Mouse (Mus musculus) layer of hippocampus, postnatal 10 days (tissue): ENCODE measurements at regions not wholly inside any gene's neighbourhood (a gene's known extent, or its start where the extent isn't known, plus 50 kb on each side); places are given as distances from the start of the nearest gene placed in this dataset.

Source experiments
- DNase-seq, 2 experiments: peaks; one replicate each; pipeline ENCODE4 v3.0.0; 2021; ENCODE audit warnings: low spot score in 2 of 2

DNA sequence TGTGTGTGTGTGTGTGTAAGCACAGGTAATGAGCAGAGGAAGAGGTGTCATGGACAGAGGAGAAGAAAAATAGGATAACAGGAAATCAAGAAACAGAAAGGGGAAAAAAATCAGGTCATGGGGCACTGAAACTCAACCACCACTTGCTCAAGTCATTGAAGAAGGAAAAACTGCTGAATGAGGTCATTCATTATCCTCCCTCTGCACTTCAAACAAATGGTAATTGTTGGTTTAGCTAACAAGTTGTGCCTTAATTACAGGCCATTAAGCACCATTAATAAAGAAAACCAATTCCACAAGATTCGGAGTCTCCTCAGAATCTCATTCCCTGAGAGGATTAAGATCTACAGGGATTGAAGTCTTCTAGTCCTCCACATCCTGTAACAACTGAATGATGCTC, 266.5 kb upstream of the Trib2 start:
- DNase-seq = no peak

DNA sequence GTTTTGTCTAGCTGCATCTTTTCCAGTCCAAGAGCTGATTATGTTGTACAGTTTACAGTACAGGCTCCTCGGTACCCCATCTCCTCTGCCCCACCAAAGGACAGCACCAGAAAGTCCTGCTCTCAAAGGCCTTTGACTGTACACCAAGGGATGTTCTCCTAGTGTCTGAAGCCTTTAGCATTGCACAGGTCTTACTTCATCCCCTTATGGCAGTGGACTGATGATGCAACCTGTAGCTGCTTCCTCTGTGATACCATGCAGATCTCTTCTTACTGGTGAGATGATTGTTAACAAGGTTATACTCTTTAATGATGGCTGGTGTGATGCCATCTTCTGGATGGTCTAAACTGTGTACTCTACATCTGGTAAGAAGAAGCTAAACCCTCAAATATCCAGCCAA, 260.5 kb upstream of the Trib2 start:
- no peak for DNase-seq

DNA sequence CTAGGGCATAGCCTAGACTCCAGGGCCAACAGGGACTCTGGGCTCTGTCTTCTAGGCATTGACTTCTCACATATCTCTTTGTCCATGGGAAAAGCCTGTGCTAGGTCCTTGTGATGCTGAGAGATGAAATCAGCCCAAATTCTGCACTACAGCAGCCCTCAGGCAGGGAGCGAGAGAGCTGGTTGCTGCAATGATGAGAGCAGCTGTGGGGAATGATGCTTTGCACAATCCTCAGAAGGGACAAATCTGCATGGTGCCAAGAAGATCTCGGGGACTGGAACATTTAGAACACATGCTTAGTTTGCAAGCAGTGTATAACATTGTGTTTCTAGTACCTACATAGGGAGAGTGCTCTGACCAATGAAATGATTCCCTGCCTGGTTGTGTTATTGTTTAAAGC, 259.2 kb upstream of the Trib2 start:
- no peak for DNase-seq

DNA sequence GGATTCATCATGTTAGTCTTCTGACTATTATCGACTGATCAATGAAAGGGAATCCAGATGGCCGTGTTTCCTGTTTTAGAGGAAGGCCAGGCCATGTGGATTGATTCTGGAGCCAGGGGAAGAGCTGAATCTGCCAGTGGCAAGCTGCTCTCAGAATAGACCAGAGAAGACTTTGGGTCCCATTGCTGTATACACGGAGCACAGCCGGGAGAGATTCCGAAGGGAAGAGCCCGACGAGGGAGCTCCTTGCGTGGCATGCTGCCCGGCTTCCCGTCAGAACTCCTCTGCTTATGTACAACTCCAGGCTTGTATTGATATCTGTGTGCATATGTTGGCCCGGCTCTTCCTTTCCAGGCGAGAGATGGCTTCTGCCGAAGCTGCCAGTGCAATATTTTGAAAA, 252.2 kb upstream of the Trib2 start:
- DNase-seq = peak; percentile 51 to 62

DNA sequence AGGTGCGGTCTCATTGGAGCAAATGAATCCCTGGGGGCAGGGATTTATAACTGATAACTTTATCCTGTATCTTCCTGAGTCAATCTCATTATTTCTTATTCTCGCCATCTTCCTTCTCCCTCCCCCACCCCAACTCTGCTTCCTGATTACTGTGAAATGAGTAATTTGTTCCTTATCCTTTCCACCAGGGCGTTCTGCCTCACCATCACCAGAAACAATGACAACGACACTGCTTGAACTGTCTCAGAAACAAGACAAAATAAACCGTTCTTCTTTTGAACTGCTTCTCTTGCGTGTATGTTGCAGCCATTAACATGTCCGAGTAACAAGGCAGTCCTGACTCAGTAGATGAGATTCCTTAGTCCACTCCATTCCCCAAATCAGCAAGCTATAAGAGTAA, 246.0 kb upstream of the Trib2 start:
- no peak for DNase-seq

DNA sequence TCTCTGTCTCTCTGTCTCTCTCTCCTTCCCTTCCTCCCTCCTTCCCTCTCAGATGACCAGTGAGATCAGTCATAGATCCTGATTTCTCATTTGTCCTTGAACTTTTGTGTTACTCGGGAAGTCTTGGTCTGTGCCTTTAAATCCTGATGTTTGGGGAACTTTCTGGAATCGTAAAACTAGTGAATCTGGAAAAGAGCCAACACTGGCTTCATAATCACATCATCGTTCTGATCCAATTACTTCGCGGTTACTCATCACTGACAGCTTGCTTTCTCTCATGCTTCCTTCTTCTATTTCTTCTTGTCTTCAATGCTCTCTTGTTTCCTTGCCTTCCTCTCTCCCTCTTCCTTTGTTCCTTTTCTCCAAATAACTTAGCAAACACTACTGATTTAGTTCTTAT, 243.7 kb upstream of the Trib2 start:
- no peak for DNase-seq

DNA sequence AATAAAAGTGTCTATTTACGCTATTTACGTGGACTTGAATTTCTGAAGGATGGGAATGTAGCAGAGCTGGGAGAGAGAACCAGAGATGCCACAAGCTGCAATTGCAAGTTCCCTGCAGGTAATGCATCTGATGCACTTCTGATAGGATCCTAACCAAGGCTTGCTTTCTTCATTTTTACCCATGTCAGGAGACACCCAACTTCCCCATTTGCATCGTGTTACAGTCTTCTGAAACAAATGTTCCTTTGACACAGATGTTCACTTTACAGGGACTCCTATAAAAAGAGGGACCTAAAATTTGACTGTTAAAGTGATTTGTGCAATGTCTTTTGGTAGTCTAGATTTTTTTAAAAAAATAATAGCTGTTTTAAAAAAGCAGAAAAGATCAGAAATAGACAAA, 241.5 kb upstream of the Trib2 start:
- no peak for DNase-seq

DNA sequence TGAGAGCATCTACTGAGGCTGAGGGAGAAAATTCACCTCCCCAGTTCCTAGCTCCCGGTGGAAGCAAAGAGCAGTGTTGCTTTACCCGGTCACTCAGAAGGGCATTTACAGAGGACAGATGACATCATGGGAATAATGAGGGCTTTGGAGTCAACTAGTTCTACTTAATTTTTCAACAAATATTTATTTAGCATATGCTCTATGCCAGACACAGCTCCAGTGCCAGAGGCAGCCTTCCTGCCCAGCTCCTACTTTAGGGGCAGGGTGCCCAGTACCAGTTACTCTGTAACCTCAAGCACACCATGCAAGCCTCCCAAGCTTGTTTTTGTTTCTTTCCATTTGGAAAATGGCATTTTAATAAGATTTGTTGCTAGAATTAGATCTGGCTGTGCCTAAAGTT, 240.1 kb upstream of the Trib2 start:
- DNase-seq = no peak

DNA sequence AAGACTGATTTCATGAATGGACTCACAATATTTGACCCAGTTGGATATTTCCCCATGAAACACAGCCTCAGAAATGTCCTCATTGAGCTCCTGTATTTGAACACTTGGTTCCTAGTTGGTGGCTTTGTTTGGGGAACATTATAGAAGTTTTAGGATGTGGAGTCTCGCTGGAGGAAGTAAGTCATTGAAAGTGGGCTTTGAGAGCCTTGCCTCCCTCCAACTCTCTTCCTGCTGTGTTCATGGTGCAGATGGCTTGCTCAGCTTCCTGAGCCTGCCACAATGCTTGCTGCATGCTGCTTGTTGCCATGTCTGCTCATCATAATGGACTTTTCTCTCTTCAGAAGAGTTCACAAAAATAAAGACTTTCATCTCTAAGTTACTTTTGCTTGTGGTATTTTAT, 239.5 kb upstream of the Trib2 start:
- DNase-seq = no peak

DNA sequence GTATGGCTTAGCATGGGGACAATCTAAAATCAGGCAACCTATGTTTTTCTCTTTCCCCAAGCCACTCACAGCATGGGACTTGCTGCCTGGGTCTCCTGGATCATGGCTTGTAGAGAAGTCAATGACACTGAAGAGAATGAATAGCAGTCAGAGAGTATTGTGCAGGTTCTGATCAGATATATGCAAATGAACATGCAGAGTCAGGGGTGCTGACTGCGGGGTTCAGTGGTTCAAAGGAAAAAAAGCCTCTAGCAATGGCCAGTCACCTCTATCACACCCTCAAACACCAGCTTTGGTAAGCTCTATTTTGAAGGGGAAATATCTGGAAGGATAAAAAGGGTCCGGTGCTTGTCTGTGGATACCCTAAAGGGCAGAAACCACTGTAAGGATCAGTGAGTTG, 237.9 kb upstream of the Trib2 start:
- DNase-seq = no peak

DNA sequence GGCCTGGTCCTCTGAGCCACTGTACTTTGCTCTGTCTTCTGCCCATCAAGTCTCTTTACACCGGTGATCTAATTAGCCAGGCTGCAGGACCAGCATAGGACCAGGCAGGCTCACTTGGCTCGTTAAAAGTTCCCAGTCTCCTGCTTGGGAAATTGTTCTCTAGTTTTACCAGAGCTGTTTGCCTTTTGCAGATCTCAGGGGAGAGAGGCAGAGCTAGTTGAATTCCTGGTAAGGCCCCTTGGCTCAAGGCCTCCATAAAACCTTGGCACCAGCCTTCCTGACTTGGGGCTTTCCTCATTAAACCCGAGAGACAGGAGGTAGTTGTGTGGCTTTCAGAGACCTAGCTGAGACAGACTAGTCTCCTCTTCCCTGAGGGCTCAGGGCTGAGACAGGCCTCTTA, 237.0 kb upstream of the Trib2 start:
- DNase-seq = no peak

DNA sequence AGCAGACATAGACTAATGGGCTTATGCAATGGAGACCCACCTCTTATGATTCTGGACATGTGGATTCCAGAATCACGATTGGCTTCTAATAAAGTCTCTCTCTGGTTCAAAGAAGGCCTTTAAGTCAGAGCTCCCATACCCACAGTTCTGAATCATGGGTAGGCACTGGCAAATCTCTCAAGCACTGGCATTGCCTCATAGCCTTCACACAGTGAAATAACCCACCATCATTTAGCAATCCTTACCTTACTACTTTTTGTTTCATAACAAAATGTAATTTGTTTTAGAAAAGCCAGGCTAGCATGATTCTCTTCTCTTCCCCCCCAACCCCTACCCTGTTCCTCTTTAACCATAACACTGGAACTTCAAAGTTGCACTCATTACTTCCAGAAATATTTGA, 236.3 kb upstream of the Trib2 start:
- DNase-seq = no peak

DNA sequence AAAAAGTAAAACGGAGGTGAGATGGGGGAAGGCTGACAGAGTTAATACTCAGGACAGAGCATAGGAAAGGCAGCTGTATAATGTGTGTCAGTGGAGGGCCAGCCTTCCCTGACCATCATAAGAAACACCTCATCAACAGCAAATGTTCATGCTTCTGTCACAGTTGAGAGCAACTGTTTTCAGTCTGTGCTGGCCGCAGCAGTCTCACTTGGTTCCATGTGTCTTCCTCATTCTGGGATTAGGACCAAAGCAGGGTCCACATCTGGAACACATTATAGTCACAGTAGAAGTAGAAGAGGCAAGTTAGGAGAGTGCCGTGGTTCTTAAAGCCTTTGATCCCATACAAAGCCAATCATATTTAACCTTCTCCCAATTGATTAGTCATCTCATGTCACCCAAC, 235.6 kb upstream of the Trib2 start:
- no peak for DNase-seq

DNA sequence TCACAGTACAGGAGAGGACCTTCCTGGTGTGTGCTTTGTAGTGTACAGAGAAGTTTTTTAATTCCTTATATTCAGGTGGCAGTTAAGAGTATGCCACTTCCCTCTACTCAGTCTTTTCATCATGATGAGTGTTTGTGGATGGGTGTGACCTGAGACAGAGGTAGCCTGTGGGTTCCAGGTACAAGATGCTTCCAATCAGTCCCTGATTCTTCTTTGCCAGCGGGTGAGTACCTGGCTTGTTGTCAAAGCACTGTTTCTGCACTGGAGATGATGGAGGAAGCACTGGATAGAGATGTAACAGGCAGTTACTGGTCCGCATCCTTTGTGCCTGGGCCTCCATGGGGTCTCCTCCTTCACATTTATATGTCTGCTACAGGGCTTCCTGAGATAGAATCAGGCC, 234.7 kb upstream of the Trib2 start:
- no peak for DNase-seq

DNA sequence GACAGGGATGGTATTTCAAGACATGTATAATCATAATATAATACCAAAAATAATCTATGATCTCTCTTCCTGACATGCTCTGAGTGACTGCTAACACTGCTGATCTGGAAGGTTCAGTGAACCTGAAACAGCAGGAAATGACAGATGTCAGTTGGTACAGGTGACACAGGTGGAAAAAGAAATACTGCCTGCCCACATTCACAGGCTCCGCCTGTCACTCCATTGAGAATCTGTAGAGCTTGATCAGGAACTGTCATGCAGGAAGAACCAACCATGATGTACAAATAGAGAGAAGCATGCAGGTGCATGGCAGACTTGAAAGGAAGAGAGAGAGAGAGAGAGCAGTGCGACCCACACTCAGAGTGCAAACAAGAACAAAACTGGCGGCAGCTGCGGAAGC, 232.8 kb upstream of the Trib2 start:
- no peak for DNase-seq

DNA sequence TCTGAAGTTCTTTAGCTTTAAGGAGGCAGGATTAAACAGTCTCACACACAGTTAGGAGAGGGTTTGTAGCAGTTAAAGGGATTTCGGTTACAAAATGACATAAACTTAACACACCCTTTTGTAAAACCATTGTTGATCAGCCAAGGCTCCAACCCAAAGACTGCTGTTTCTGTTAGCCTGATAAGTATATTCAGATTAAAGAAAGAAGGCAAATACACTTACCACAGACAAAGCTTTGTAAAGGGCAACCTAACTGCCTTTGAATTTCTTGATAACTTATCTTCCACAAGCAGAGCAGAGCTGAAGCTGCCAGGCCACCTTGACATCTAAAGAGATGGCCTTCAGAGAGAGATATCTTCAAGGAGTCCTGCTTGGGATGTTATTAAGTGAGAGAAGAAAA, 229.9 kb upstream of the Trib2 start:
- DNase-seq = no peak

DNA sequence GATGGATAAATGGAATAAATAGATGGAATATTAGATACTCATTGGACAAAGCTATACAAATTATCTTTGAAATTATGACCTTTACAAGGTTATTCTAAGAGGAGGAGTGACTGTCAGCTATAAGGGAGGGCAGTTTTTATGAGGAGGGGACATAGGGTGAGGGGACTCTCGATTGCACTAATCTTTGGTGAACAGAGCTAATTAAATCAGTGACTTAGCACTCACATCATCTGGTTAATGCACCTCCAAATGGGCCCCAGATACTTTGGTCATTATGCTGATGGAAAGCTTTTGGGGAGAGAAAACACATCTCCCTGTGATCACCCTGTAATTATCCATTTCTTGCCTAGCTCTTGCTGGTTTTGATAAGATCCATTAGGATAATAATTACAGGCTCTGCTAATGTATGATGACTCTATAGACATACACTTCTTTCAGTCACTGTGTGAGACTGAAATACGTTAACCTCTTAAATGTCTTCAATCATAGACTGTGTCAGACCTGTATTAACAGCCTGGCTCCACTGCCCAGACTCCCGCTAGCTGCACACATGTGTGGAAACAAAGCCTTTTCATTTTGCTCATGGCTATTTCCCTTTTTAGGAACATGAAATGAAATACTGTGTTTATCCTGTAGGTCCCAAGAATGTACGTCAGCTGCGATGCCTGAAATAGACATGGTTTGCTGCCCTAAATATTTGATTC, 229.2 kb upstream of the Trib2 start:
- no peak for DNase-seq

DNA sequence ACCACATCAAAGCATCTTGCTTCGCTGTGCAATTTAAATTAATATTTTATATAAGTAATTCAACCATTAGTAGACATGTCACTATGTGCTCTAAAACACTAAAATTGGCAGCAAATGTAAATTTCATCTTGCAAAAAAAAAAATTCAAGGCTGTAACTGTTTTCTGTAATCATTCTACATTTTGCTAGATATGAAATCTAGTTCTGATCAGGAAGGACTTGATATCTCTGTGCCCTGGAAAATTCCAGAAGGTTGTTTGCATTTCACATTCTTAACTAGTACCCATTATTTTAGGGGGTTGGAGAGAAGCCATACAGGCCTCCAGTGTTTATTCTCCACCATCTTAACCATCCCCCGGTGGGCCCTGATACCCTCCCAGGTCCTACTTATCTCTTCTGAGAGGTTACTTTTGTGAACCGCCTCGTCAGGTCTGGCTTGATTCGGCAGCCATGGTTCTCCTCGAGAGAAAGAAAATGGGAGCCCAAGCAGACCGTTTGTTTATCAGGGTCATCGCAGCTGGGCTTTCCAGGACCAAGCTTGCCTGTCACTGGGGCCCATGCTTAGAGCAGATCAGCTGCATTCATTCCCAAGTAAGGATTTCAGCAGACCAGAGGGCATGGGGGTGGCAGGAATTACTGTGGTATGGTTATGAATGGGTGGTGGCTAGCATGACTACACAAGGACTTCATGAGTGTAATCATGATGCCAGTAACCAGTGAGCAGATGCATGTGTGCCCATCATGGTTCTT, 226.9 kb upstream of the Trib2 start:
- DNase-seq = no peak

DNA sequence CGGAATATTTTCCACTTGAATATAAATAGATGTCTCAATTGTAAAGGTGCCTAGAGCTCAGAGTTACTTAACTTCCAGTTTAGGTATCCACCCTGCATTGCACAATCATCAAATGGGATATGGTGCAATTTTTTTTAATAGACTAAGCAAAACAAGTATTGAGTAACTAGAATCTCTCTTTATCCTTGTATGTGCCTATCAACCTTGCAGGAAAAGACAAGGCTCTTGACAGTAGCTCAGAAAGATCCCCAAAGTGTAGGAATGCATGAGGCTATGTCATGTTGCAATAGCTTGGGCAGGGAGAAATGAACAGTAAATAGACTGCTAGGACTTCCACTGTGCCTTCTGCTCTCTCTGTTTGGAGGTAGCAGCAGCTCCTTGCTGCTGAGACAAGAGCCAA, 225.6 kb upstream of the Trib2 start:
- DNase-seq = no peak

DNA sequence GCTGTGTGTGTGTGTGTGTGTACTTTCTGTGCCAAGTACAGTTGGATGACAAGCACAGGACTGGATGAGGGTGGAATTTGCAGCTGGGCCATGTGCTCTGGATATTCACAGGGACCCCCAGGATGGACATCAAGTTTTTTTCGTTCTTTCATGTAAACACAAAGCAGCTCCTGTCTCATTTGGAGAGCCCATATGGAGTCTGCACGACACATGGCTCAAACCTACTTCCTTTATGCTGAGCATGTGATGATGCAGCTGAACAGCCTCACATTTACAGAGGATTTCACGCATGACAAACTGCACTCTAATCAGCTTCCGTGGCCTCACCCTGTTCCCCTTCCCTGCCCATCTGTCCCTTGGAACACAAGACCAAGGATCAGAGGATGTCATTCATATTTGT, 224.4 kb upstream of the Trib2 start:
- DNase-seq = no peak

DNA sequence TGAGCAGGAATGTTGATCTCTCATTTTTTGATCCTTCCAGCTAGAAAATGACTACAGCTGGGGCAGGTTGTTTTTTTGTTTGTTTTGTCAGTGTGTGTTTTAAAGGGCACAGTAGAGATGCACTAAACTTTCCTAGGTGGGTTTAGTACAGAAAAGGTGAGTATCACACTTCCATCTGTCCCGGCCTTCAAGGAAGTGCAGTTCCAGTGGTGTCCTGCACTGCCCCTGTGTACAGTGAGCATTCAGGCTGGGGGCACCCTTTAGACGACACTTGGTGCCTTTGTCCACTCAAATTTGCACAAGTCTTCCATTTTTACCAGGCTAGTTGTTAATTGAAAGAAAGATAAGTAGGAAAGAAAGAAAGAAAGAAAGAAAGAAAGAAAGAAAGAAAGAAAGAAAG, 218.8 kb upstream of the Trib2 start:
- DNase-seq = no peak

DNA sequence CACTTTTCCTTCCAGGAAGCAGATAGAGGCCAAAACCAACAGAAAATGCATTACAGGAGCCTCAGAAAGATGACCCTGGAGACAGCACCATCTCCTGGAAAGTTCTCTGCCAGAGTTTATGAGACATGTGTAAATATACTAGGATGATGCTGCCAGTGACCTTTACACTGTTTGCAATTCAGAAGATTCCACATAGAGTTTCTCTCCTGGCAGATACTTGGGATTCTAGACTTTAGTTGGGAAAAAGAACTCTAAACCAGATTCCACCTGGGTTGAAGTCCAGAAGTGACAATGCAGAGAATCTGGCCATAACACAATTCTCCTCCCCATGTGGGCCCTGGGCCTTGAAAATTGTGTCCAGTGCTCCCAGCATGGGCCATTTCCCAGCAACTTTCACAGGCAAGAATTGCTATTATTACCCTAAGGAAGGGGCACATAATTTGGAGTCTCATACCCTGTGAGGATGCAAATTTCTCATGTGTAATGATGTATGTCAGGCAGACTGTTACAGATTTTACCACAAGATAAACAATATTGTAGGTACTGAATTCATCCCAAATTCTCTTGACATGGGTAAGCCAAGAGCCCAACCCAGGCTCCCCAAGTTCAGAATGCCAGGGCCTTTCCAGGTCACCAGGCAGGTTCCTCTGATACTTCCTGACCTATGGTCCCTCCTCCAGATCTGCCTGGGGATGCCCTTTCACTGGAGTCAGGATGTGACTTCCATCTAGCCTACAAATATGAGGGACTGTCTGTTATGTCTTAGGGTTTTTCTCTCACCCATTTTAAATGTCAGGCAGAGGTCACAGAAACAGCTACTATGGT, 218.2 kb upstream of the Trib2 start:
- no peak for DNase-seq
